Mouse (Mus musculus): ENCODE measurements around the gene Maml3. TPM values are rescaled to one million over a fixed set of nuclear protein-coding genes. Genes with fewer than 3 reads are reported as not detected.

The Maml3 gene
- total RNA-seq, 1 experiment from 2014 or later = 19.3 TPM

- ATAC-seq (replicated peaks in 1 of 2; ENCODE audit: insufficient read depth in 1 of 2, low FRiP score in 2 of 2, low TSS enrichment in 1 of 2, low read depth in 1 of 2, poor library complexity in 2 of 2, severe bottlenecking in 2 of 2) = no peak
These were observed 392.5 kb downstream of the Maml3 start for GRCm38 (mm10) chr3:51712382-51712781.

DNA sequence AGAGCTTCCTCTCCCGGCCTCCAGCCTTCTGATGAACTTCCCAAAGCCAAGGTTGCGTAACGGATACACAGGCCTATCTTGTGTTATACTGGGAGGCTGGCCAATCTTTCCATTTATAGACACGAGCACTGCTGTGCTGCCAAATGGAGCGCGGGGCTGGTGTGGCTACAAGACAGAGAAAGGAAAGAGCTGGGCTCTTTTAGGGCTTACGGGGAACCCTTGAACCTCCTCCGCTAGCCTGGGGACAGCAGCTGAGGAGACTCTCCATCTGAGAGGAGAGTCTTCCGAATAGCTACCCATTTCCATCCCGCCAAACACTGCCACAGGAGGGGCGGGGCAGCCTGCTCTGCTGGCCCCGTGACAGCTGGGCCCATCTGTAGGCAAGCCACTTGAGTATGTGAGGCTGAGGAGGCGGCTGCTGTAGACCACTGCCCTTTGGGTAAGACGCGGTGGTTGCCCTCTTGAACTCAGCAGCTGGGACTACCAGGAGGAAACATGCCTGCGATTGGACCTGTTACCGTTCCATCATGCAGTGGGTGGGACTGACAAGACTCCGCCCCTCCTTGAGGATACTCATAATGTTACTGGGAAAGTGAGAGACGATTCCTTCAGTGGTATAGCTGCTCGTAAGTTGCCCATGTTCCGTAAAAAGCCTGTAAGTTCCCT is 396.0 kb downstream of the Maml3 start:
- ATAC-seq (replicated peaks in 1 of 2; ENCODE audit: insufficient read depth in 1 of 2, low FRiP score in 2 of 2, low TSS enrichment in 1 of 2, low read depth in 1 of 2, poor library complexity in 2 of 2, severe bottlenecking in 2 of 2) = no peak

DNA sequence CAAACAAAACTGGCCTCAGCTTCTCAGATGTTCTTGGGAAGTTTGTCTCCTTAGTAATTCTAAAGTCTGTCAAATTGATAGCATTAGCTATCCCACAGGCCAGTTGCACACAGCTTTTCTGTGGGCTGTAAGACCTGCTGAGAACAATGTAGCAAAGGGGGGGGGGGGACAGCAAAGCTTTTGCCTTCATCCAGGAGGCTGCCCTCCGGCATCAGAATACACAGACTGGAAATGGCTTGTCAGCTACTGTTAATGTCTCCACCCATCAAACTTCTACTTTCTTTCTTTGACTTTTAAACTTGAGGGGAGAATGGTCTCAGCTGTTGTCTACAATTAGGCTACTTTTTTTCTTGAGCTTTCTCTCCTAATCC is 396.5 kb downstream of the Maml3 start:
- no peak for ATAC-seq (replicated peaks in 1 of 2; ENCODE audit: insufficient read depth in 1 of 2, low FRiP score in 2 of 2, low TSS enrichment in 1 of 2, low read depth in 1 of 2, poor library complexity in 2 of 2, severe bottlenecking in 2 of 2)

- no peak for ATAC-seq (replicated peaks in 1 of 2; ENCODE audit: insufficient read depth in 1 of 2, low FRiP score in 2 of 2, low TSS enrichment in 1 of 2, low read depth in 1 of 2, poor library complexity in 2 of 2, severe bottlenecking in 2 of 2)
These were observed 399.7 kb downstream of the Maml3 start for GRCm38 (mm10) chr3:51705220-51705619.

DNA sequence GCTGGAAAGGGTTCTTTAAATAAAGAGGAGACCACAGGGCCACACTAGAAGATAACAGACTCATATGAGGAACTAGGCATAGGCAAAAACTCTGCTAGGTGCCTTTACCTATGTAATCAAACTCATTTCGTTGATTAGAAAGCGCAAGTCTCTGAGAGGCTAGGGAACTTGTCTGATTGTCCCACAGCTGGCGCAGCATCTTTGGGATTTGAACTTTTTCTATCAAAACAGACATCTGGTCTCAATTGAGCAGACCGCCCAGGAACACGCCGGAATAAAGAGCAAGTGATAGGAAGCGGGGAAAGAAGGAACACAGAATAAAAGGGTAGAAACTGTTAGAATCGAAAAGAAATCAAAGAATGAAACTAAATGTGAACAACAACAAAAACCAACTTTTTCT is 401.4 kb downstream of the Maml3 start:
- no peak for ATAC-seq (replicated peaks in 1 of 2; ENCODE audit: insufficient read depth in 1 of 2, low FRiP score in 2 of 2, low TSS enrichment in 1 of 2, low read depth in 1 of 2, poor library complexity in 2 of 2, severe bottlenecking in 2 of 2)

DNA sequence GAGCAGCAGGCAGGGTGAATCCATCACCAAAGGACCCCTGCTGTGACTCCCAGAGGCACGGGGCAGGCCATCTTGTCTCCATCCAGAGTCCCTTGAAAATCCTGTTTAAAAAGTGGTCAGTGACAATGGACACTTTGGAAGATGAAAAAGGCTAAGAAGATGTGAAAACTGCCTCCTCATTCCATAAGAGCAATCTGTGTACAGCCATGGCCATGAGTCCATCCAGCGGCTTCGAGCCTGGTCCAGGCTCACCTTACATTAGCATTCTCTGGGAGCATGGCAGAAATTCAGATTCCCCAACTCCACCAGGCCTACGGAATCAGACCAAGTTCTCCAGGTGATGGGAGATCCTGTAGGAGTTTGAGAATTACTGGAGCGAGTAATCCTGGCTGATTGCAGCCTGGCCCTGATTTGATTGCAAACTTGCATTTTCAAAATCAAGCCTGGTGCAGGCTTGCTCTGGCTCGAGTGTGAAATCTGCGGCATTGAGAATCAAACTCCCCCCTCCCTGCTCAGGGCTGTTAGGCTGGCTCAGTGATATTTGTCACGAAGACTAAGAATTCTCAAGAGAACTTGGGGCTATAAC is 402.1 kb downstream of the Maml3 start:
- ATAC-seq (replicated peaks in 1 of 2; ENCODE audit: insufficient read depth in 1 of 2, low FRiP score in 2 of 2, low TSS enrichment in 1 of 2, low read depth in 1 of 2, poor library complexity in 2 of 2, severe bottlenecking in 2 of 2) = no peak

DNA sequence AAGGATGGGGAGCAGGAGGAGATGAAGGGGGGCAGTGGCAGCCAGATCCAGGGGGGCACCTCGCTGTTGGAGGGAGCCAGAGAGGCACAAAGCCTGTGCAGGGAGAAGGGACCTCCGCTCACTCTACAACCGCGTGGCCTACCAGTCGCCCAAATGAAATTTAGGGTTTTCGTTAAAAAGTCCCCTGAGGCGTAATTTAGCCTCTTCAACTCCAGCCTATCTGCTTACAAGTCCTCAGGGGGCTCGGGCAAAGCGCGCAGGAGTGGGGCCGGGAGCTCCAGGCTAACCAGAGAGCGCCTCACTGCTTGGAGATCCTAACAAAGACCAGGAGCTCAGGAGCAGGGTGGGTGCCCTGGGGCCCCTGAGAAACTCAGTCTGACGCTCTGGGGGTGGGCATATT is 402.9 kb downstream of the Maml3 start:
- ATAC-seq (replicated peaks in 1 of 2; ENCODE audit: insufficient read depth in 1 of 2, low FRiP score in 2 of 2, low TSS enrichment in 1 of 2, low read depth in 1 of 2, poor library complexity in 2 of 2, severe bottlenecking in 2 of 2) = 0 out of 4 replicates have a peak, but pooled peaks of 1 of the 2 experiments have one; percentile 3

DNA sequence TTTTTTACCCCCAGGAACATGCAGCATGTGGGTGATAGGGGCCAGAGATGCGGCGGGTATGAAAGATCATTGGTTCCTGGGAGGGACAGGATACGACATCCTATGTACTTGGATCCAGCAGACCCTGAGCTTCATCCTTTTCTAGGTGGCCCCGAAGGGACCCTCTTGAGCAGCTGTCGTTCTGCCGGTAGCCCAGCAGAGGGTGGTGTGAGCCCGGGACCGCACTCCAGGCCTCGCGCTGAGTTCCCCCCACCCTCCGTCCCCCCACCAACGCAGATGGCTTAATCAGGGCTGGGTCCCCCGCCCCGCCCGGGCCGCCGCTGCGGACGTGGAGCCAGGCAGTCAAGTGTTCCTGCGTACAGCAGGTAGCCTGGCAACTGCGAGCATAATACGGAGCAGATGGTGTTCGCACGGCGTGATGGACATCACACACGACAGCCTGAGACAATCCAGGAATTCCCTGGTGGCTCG is 403.6 kb downstream of the Maml3 start:
- peak; percentile 82 to 83 for ATAC-seq (replicated peaks in 1 of 2; ENCODE audit: insufficient read depth in 1 of 2, low FRiP score in 2 of 2, low TSS enrichment in 1 of 2, low read depth in 1 of 2, poor library complexity in 2 of 2, severe bottlenecking in 2 of 2)

DNA sequence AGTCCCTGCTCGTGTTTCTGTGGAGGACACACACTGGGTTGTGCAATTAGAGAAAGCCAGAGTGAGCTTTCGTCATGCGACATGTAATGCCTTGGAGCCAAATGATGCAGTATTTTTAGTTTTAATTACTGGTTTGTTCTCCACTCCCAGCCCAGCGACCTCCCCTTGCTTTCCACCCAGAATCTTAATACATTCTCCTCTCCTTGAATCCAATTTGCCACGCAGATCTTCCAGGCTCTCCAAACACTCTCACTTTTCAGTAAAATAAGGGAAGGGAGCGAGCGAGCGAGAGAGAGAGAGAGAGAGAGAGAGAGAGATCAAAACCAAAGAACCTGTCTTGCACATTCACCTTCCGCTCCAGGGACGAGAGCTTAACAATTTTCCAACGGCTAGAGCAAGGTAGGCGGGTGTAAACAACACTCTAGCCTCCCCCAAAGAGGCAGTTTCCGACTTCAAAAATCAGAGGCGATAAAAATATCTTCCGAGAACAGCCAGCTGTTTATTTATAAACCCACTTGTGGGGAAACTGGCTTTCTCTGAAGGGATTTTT is 404.1 kb downstream of the Maml3 start:
- peak; percentile 6 to 15; a peak in 2 of 4 replicates for ATAC-seq (replicated peaks in 1 of 2; ENCODE audit: insufficient read depth in 1 of 2, low FRiP score in 2 of 2, low TSS enrichment in 1 of 2, low read depth in 1 of 2, poor library complexity in 2 of 2, severe bottlenecking in 2 of 2)

DNA sequence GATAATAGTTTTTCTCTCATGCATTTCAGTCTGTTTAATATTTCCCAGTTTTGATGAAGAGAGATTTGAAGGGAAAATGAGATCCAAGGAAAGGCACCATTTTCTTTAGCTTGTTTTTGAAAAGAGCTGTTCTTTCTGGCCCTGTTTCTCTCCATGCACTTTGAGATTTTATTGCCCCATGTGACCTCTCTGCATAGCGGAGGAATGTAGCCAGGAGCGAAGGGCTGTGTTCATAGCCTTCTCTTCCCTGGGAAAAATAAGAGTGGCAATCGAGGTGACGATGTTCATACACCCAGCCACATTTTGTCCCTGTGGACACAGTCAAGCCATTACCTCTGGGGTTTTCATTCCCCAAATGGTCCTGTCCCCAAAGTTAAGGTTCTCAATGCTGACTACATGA is 404.8 kb downstream of the Maml3 start:
- ATAC-seq (replicated peaks in 1 of 2; ENCODE audit: insufficient read depth in 1 of 2, low FRiP score in 2 of 2, low TSS enrichment in 1 of 2, low read depth in 1 of 2, poor library complexity in 2 of 2, severe bottlenecking in 2 of 2) = no peak

DNA sequence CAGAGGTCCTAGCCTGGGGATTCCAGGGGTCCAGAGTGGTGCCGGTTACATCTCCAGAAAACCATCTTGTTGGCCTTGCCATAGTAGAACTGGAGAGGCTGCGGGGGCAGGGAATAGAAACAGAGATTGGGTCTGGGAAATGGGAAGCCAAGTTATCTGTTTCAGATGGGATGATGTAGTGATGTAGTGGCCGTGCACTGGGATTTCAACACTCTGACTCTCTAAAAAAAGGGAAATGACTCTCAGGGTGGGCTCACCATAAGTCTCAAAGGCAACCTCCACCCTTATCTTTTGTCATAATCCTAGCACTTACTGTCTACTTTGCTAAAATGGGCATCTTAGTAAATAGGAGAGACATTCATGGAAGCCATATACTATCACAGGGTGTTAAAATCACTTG is 406.9 kb downstream of the Maml3 start:
- no peak for ATAC-seq (replicated peaks in 1 of 2; ENCODE audit: insufficient read depth in 1 of 2, low FRiP score in 2 of 2, low TSS enrichment in 1 of 2, low read depth in 1 of 2, poor library complexity in 2 of 2, severe bottlenecking in 2 of 2)

GRCm38 (mm10) chr3:51695713-51696112 is 409.2 kb downstream of the Maml3 start:
- ATAC-seq (replicated peaks in 1 of 2; ENCODE audit: insufficient read depth in 1 of 2, low FRiP score in 2 of 2, low TSS enrichment in 1 of 2, low read depth in 1 of 2, poor library complexity in 2 of 2, severe bottlenecking in 2 of 2) = no peak

- ATAC-seq (replicated peaks in 1 of 2; ENCODE audit: insufficient read depth in 1 of 2, low FRiP score in 2 of 2, low TSS enrichment in 1 of 2, low read depth in 1 of 2, poor library complexity in 2 of 2, severe bottlenecking in 2 of 2) = no peak
These were observed 410.3 kb downstream of the Maml3 start for GRCm38 (mm10) chr3:51694576-51694975.

DNA sequence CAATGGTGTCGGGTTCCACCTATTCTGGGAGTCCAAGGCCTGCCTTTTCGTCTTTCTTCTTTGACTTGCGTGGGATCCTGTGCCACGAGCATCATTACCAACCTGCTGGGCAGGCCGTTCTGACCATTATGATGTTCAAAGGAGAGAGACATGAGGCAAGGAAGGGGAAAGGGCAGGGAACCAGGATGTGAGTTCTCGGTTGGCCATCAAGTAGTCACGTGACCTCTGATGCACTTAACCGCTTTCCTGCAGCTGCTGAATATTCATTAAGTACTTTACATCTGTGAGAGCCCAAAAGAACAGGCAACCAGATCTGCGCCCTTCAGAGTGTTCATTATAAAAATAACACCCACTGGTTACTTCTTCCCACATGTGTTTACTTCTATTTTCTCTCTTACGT is 411.7 kb downstream of the Maml3 start:
- no peak for ATAC-seq (replicated peaks in 1 of 2; ENCODE audit: insufficient read depth in 1 of 2, low FRiP score in 2 of 2, low TSS enrichment in 1 of 2, low read depth in 1 of 2, poor library complexity in 2 of 2, severe bottlenecking in 2 of 2)

- ATAC-seq (replicated peaks in 1 of 2; ENCODE audit: insufficient read depth in 1 of 2, low FRiP score in 2 of 2, low TSS enrichment in 1 of 2, low read depth in 1 of 2, poor library complexity in 2 of 2, severe bottlenecking in 2 of 2) = no peak
These were observed 416.2 kb downstream of the Maml3 start for GRCm38 (mm10) chr3:51688725-51689124.

DNA sequence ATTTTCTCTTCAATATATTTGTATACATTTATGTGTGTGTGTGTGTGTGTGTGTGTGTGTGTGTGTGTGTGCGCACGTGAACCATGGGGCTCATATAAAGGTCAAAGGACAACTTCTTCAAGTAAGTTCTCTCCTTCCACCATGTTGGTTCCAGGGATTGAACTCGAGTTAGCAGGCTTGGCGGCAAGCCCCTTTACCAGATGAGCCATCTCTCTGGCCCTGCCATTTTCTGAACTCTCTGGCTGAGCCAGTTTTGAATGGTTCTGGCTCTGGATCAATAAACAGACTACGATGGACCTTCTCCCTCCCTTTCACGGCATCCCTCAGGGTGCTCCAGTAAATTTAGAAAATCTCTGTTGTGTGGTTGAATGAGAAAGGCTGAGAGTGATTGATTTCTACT is 418.1 kb downstream of the Maml3 start:
- no peak for ATAC-seq (replicated peaks in 1 of 2; ENCODE audit: insufficient read depth in 1 of 2, low FRiP score in 2 of 2, low TSS enrichment in 1 of 2, low read depth in 1 of 2, poor library complexity in 2 of 2, severe bottlenecking in 2 of 2)

DNA sequence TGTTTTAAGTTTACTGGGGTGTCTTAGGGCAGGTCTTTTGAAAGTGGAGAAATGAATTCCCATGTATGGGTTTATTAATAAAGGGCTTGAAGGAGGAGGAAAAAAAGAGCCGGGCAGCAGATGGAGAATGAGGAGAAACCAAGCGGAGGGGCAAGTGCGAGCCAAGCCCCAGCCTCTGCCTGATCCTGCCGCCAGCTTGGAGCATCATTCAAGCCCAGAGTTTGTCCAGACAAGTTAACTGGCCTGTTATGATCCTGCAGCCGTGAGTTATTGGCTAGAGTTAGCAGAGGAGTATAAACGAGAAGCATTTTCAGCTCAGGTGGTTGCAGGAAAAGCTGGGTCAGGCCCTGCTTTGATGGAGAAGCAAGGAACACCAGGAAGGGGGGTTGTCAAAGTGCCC is 418.6 kb downstream of the Maml3 start:
- no peak for ATAC-seq (replicated peaks in 1 of 2; ENCODE audit: insufficient read depth in 1 of 2, low FRiP score in 2 of 2, low TSS enrichment in 1 of 2, low read depth in 1 of 2, poor library complexity in 2 of 2, severe bottlenecking in 2 of 2)

- ATAC-seq (replicated peaks in 1 of 2; ENCODE audit: insufficient read depth in 1 of 2, low FRiP score in 2 of 2, low TSS enrichment in 1 of 2, low read depth in 1 of 2, poor library complexity in 2 of 2, severe bottlenecking in 2 of 2) = no peak
These were observed 419.3 kb downstream of the Maml3 start for GRCm38 (mm10) chr3:51685539-51685938.

DNA sequence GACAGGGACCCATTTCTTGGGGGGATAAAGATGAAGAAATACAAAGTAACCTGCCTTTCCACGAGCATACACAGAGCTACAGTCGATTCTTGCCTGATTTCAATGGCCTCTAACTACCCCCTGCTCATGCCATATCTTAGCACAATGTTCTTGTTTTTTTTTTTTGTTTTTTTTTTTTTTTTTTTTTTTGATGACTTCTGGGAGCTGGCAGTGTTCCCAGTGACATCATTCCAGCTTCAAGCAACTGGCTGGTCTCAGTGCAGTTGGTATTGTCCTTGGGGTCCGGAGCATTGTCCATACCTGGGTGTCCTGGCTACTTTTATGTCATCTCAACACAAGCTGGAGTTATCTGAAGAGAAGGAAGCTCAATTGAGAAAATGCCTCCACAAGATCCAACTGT is 429.9 kb downstream of the Maml3 start:
- ATAC-seq (replicated peaks in 1 of 2; ENCODE audit: insufficient read depth in 1 of 2, low FRiP score in 2 of 2, low TSS enrichment in 1 of 2, low read depth in 1 of 2, poor library complexity in 2 of 2, severe bottlenecking in 2 of 2) = no peak
